Mouse (Mus musculus) neural tube, embryonic 11.5 days (tissue): ENCODE measurements around the gene Best2. TPM values are rescaled to one million over a fixed set of nuclear protein-coding genes. Genes with fewer than 3 reads are reported as not detected.

ENCODE experiments used
- ATAC-seq: fragments of 200-750 bp; cut with Nextera tagmentation; 2 replicates; pipeline ENCODE4 v1.8.0; 2017; ENCODE audit warnings: moderate number of reproducible peaks, mild to moderate bottlenecking, moderate TSS enrichment, moderate library complexity; ENCODE audit not compliant: insufficient read depth, low FRiP score, low TSS enrichment
- DNase-seq: peaks from one replicate; pipeline ENCODE4 v3.0.0-alpha.2; 2015; ENCODE audit warnings: low spot score
- H3K27ac ChIP-seq: fragments of 300-500 bp; sonication (generic); 2 replicates; pipeline ENCODE4 v1.5.1; 2014; ENCODE audit warnings: low read depth, mild to moderate bottlenecking, low read length
- H3K27me3 ChIP-seq: fragments of 300-500 bp; sonication (generic); 2 replicates; pipeline ENCODE4 v1.6.1; 2014; ENCODE audit warnings: mild to moderate bottlenecking, low read length, mixed read lengths; ENCODE audit not compliant: control insufficient read depth, insufficient read depth
- H3K36me3 ChIP-seq: fragments of 300-500 bp; sonication (generic); 2 replicates; pipeline ENCODE4 v1.6.1; 2014; ENCODE audit warnings: mild to moderate bottlenecking, low read length, moderate library complexity, mixed read lengths; ENCODE audit not compliant: control insufficient read depth, insufficient read depth
- H3K4me1 ChIP-seq: fragments of 300-500 bp; sonication (generic); 2 replicates; pipeline ENCODE4 v1.6.1; 2014; ENCODE audit warnings: low read length, mixed read lengths; ENCODE audit not compliant: control insufficient read depth, insufficient read depth
- H3K4me2 ChIP-seq: fragments of 300-500 bp; sonication (generic); 2 replicates; pipeline ENCODE4 v1.6.1; 2014; ENCODE audit warnings: low read depth, mild to moderate bottlenecking, moderate library complexity
- H3K4me3 ChIP-seq: fragments of 300-500 bp; sonication (generic); 2 replicates; pipeline ENCODE4 v1.5.1; 2014; ENCODE audit warnings: low read depth, low read length
- H3K9ac ChIP-seq: fragments of 300-500 bp; sonication (generic); 2 replicates; pipeline ENCODE4 v1.6.1; 2014; ENCODE audit warnings: mild to moderate bottlenecking, low read length
- H3K9me3 ChIP-seq: fragments of 300-500 bp; sonication (generic); 2 replicates; pipeline ENCODE4 v1.6.1; 2016; ENCODE audit warnings: low read length; ENCODE audit not compliant: control insufficient read depth
- WGBS: fragments of 180-500 bp; shearing (Covaris S2); extraction: QIAGEN DNeasy Blood & Tissue Kit; methylation state at CpG from one replicate; pipeline ENCODE4 v1.1.7; 2014; 5-methylcytosine and 5-hydroxymethylcytosine counted together
- polyA plus RNA-seq: library from polyadenylated mRNA; unstranded; fragments of >200 nt; fragmentation: Nextera tagmentation; extraction: Ambion mirVana; gene quantifications from 2 replicates; pipeline ENCODE4 v1.2.1, GENCODE M21; 2014

The Best2 gene
- polyA plus RNA-seq, 1 experiment from 2014 or later, result not detected

- Histone ChIP-seq H3K27me3 (peaks cover 31% of the 10 kb centered on the region), H3K4me1 (no peaks in the 10 kb centered on the region), H3K4me2 (no peak overlapping the region), H3K36me3 (no peaks in the 10 kb centered on the region), H3K9me3 (no peaks in the 10 kb centered on the region), H3K9ac (no peak overlapping the region), H3K4me3 (no peak overlapping the region), H3K27ac (no peak overlapping the region)
- WGBS, result 20% methylated on average over 28 of the region's 28 CpGs
- DNase-seq (no peak), ATAC-seq (no peak)
These were observed 3.1 kb downstream of the Best2 start for GRCm38 (mm10) chr8:85011242-85011641.

GRCm38 (mm10) chr8:85007686-85008085 lies 6.6 kb downstream of the Best2 start:
- Histone ChIP-seq H3K27me3 (peaks cover 22% of the 10 kb centered on the region), H3K4me3 (no peak overlapping the region)

GRCm38 (mm10) chr8:84997649-84998295 lies 16.6 kb downstream of the Best2 start:
- 8% methylated on average over 19 of the region's 19 CpGs for WGBS
- peaks cover 2% of the 10 kb centered on the region; the same call in 1 of the 2 replicates for H3K4me1 ChIP-seq
- no peaks in the 10 kb centered on the region for H3K36me3 ChIP-seq
- ATAC-seq (peak; percentile 87), DNase-seq (peak; percentile 91)
- H3K9me3 ChIP-seq, result no peaks in the 10 kb centered on the region
- H3K27ac ChIP-seq, result no peak overlapping the region
- H3K27me3 ChIP-seq, result peaks cover 7% of the 10 kb centered on the region; the same call in 1 of the 2 replicates
- peak overlapping the region; percentile 47 for H3K9ac ChIP-seq
- no peak overlapping the region; the same call in 1 of the 2 replicates for H3K4me3 ChIP-seq
- H3K4me2 ChIP-seq, result peak overlapping the region; percentile 25

More at GRCm38 (mm10) chr8:85007686-85008085, 6.6 kb downstream of the Best2 start:
- 17% methylated on average over 25 of the region's 25 CpGs for WGBS
- no peaks in the 10 kb centered on the region for H3K4me1 ChIP-seq
- no peaks in the 10 kb centered on the region for H3K36me3 ChIP-seq
- ATAC-seq (no peak), DNase-seq (peak; percentile 41)
- H3K9ac ChIP-seq, result no peak overlapping the region
- no peaks in the 10 kb centered on the region for H3K9me3 ChIP-seq
- no peak overlapping the region for H3K4me2 ChIP-seq
- no peak overlapping the region for H3K27ac ChIP-seq

GRCm38 (mm10) chr8:84996978-84997377 lies 17.4 kb downstream of the Best2 start:
- Histone ChIP-seq H3K4me3 (no peak overlapping the region), H3K9ac (no peak overlapping the region; the same call in 1 of the 2 replicates), H3K4me1 (peaks cover 2% of the 10 kb centered on the region; the same call in 1 of the 2 replicates), H3K9me3 (no peaks in the 10 kb centered on the region), H3K4me2 (no peak overlapping the region), H3K36me3 (no peaks in the 10 kb centered on the region), H3K27ac (no peak overlapping the region), H3K27me3 (peaks cover 7% of the 10 kb centered on the region; the same call in 1 of the 2 replicates)
- WGBS, result 83% methylated on average over 5 of the region's 5 CpGs
- ATAC-seq (no peak), DNase-seq (no peak)

GRCm38 (mm10) chr8:84995680-84996079 lies 18.7 kb downstream of the Best2 start:
- WGBS, result 26% methylated on average over 25 of the region's 25 CpGs
- Histone ChIP-seq H3K4me1 (peaks cover 4% of the 10 kb centered on the region; the same call in 1 of the 2 replicates), H3K4me2 (no peak overlapping the region), H3K27me3 (peaks cover 7% of the 10 kb centered on the region; the same call in 1 of the 2 replicates), H3K9me3 (no peaks in the 10 kb centered on the region), H3K4me3 (no peak overlapping the region), H3K9ac (no peak overlapping the region), H3K36me3 (no peaks in the 10 kb centered on the region), H3K27ac (no peak overlapping the region)
- DNase-seq (peak; percentile 29), ATAC-seq (no peak)

- Histone ChIP-seq H3K4me1 (peaks cover 6% of the 10 kb centered on the region; the same call in 1 of the 2 replicates), H3K4me2 (no peak overlapping the region), H3K36me3 (no peaks in the 10 kb centered on the region), H3K9me3 (no peaks in the 10 kb centered on the region), H3K27ac (no peak overlapping the region), H3K27me3 (peaks cover 7% of the 10 kb centered on the region; the same call in 1 of the 2 replicates), H3K4me3 (no peak overlapping the region), H3K9ac (no peak overlapping the region)
- WGBS, result 95% methylated on average over 9 of the region's 9 CpGs
- DNase-seq (no peak), ATAC-seq (no peak)
These were observed 20.0 kb downstream of the Best2 start for GRCm38 (mm10) chr8:84994375-84994774.

GRCm38 (mm10) chr8:84990836-84991235 lies 23.5 kb downstream of the Best2 start:
- WGBS, result 3% methylated on average over 15 of the region's 15 CpGs

GRCm38 (mm10) chr8:84990349-84990748 lies 24.0 kb downstream of the Best2 start, which contains the start of gene Hook2:
TSS of gene Hook2 (plus strand) at chr8:84990603.
- DNase-seq (peak; percentile 97), ATAC-seq (peak; percentile 89)
- H3K27me3 ChIP-seq, result peaks cover 10% of the 10 kb centered on the region
- H3K9me3 ChIP-seq, result no peaks in the 10 kb centered on the region
- no peak within 1 kb of the TSS for H3K27ac ChIP-seq
- H3K4me3 ChIP-seq, result peak within 1 kb of the TSS; percentile 56
- peak within 1 kb of the TSS; percentile 68 for H3K9ac ChIP-seq
- H3K4me2 ChIP-seq, result peak within 1 kb of the TSS; percentile 97
- 0% methylated on average over 26 of the region's 28 CpGs for WGBS
- H3K36me3 ChIP-seq, result no peaks in the 10 kb centered on the region
- peaks cover 9% of the 10 kb centered on the region for H3K4me1 ChIP-seq

More at GRCm38 (mm10) chr8:84990836-84991235, 23.5 kb downstream of the Best2 start:
- H3K36me3 ChIP-seq, result no peaks in the 10 kb centered on the region
- H3K4me1 ChIP-seq, result peaks cover 5% of the 10 kb centered on the region; the same call in 1 of the 2 replicates
- peaks cover 14% of the 10 kb centered on the region for H3K27me3 ChIP-seq
- peak; percentile 51 for ATAC-seq
- no peaks in the 10 kb centered on the region for H3K9me3 ChIP-seq
- H3K4me3 ChIP-seq, result peak overlapping the region; percentile 56
- peak overlapping the region; percentile 63 for H3K9ac ChIP-seq
- no peak overlapping the region for H3K27ac ChIP-seq
- peak; percentile 16 for DNase-seq
- peak overlapping the region; percentile 97 for H3K4me2 ChIP-seq

- Histone ChIP-seq H3K4me2 (peak overlapping the region; percentile 97), H3K36me3 (no peaks in the 10 kb centered on the region), H3K27me3 (peaks cover 10% of the 10 kb centered on the region), H3K4me1 (peaks cover 14% of the 10 kb centered on the region), H3K27ac (no peak overlapping the region), H3K4me3 (peak overlapping the region; percentile 56), H3K9ac (peak overlapping the region; percentile 68), H3K9me3 (no peaks in the 10 kb centered on the region)
- DNase-seq, result peak; percentile 93
- 2% methylated on average over 15 of the region's 15 CpGs for WGBS
- ATAC-seq, result peak; percentile 60
These were observed 24.5 kb downstream of the Best2 start for GRCm38 (mm10) chr8:84989810-84990209.
